25 mouse cellular contexts compared by ENCODE assay signal in the genomic region with DNA sequence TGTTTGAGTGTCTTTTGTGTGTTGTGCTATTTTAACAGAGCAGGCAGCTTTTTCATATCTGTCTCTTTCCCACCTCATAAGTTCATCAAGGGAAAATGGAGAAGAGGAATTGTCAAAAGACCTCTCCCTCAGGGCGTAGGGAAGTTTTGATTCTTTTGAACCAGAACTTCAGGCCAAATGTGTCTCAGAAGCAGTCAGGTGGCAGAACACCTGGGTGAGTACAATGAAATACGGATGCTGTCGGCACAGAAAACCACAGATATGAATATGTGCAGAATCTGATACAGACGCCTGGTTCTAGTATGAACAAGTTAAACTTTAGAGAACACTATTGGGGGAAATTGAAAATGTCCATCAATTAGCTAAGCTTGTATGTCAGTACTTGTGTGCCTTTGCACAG.
DNase-seq lines count a peak whose midpoint lies in the region; ATAC-seq and TF ChIP-seq lines count a peak whose summit lies in the region.
"Had no signal": no experiment of that assay in that cellular context is flagged by ENCODE, and none has a peak within 500 bp of the region (broad histone marks: within the 10 kb centered on the region; RNA-seq: fewer than 3 reads in every experiment).

No protein-coding gene starts in this region.

- peak; percentile 53 for DNase-seq in embryonic facial prominence, embryonic 14.5 days (ENCODE audit: low spot score)
- DNase-seq in embryonic facial prominence, embryonic 10.5 days (ENCODE audit: low spot score), result no peak
- DNase-seq in thymus, adult 2 months, result peak; percentile 20
- no peak for DNase-seq in thymus, postnatal 10 days (ENCODE audit: low spot score in 2 of 2)
- peak; percentile 45 for DNase-seq in thymus, postnatal 14 days
- no peak for DNase-seq in thymus, adult 18-20 months
- DNase-seq in naive thymus-derived CD4-positive, alpha-beta T cell, adult 2 months (ENCODE audit: low read depth), result peak; percentile 25
- DNase-seq in lung, postnatal 36 days, result no peak
- DNase-seq: adrenal gland, adult 2 months; adrenal gland, postnatal 10 days; adrenal gland, postnatal 25 days; cerebellum, adult 11 months; cerebellum, adult 18-20 months; cerebellum, adult 8-10 months; cerebellum, adult 9-11 months; cerebellum, postnatal 14 days; cerebellum, postnatal 36 days; embryo, embryonic 11 days had no signal

- no peak overlapping the region for H3K9ac ChIP-seq in embryonic facial prominence, embryonic 14.5 days (ENCODE audit: low read depth, low read length)
- H3K9ac ChIP-seq: embryonic facial prominence, embryonic 12.5 days; embryonic facial prominence, embryonic 15.5 days; forebrain, embryonic 12.5 days had no signal

- H3K9me3 ChIP-seq in embryonic facial prominence, embryonic 14.5 days (ENCODE audit: control insufficient read depth, low read length), result no peaks in the 10 kb centered on the region
- H3K9me3 ChIP-seq in embryonic facial prominence, embryonic 10.5 days, result no peaks in the 10 kb centered on the region
- H3K9me3 ChIP-seq: embryonic facial prominence, embryonic 12.5 days; embryonic facial prominence, embryonic 15.5 days; forebrain, embryonic 10.5 days; forebrain, embryonic 12.5 days had no signal

- TF ChIP-seq POLR2A in thymus, adult 2 months (IDR thresholded peaks at IDR 0.05; ENCODE audit: control insufficient read depth, extremely low read depth, insufficient read depth, low read length, poor library complexity), result no peak

- no peak overlapping the region for H3K4me2 ChIP-seq in embryonic facial prominence, embryonic 14.5 days (ENCODE audit: low read depth, low read length)
- H3K4me2 ChIP-seq: embryonic facial prominence, embryonic 12.5 days; embryonic facial prominence, embryonic 15.5 days; forebrain, embryonic 12.5 days had no signal

- TF ChIP-seq CTCF in thymus, adult 2 months (IDR thresholded peaks at IDR 0.05; ENCODE audit: borderline replicate concordance, control insufficient read depth, extremely low read depth, insufficient read depth, low read length, poor library complexity), result no peak

- H3K4me3 ChIP-seq in embryonic facial prominence, embryonic 14.5 days (ENCODE audit: low read depth, low read length), result no peak overlapping the region
- H3K4me3 ChIP-seq in embryonic facial prominence, embryonic 10.5 days, result no peak overlapping the region
- no peak overlapping the region for H3K4me3 ChIP-seq in thymus, adult 2 months (ENCODE audit: control insufficient read depth, insufficient read depth, low read length)
- H3K4me3 ChIP-seq: embryonic facial prominence, embryonic 12.5 days; embryonic facial prominence, embryonic 15.5 days; erythroblast, embryonic 14.5 days; forebrain, embryonic 10.5 days; forebrain, embryonic 12.5 days had no signal

- H3K4me1 ChIP-seq in embryonic facial prominence, embryonic 14.5 days (ENCODE audit: control insufficient read depth, insufficient read depth, low read length), result no peaks in the 10 kb centered on the region
- peaks cover 3% of the 10 kb centered on the region; the same call in 1 of the 2 replicates for H3K4me1 ChIP-seq in embryonic facial prominence, embryonic 10.5 days
- peaks cover 13% of the 10 kb centered on the region for H3K4me1 ChIP-seq in thymus, adult 2 months (replicated peaks; ENCODE audit: control insufficient read depth, insufficient read depth, low read length)
- H3K4me1 ChIP-seq: embryonic facial prominence, embryonic 12.5 days; embryonic facial prominence, embryonic 15.5 days; forebrain, embryonic 10.5 days; forebrain, embryonic 12.5 days had no signal

- H3K27ac ChIP-seq in embryonic facial prominence, embryonic 14.5 days (replicated peaks; ENCODE audit: low read depth, low read length), result no peak overlapping the region
- no peak overlapping the region for H3K27ac ChIP-seq in embryonic facial prominence, embryonic 10.5 days (replicated peaks)
- no peak overlapping the region for H3K27ac ChIP-seq in thymus, adult 2 months (ENCODE audit: control insufficient read depth, insufficient read depth, low read length)
- H3K27ac ChIP-seq: embryonic facial prominence, embryonic 12.5 days; embryonic facial prominence, embryonic 15.5 days; forebrain, embryonic 10.5 days; forebrain, embryonic 12.5 days had no signal

- H3K27me3 ChIP-seq in embryonic facial prominence, embryonic 14.5 days (replicated peaks; ENCODE audit: control insufficient read depth, insufficient read depth, low read length), result no peaks in the 10 kb centered on the region
- H3K27me3 ChIP-seq in embryonic facial prominence, embryonic 10.5 days (replicated peaks; ENCODE audit: low read depth, poor library complexity, severe bottlenecking), result no peaks in the 10 kb centered on the region; the same call in 1 of the 2 replicates
- no peaks in the 10 kb centered on the region for H3K27me3 ChIP-seq in thymus, adult 2 months (ENCODE audit: control insufficient read depth, insufficient read depth, low read length)
- H3K27me3 ChIP-seq: embryonic facial prominence, embryonic 12.5 days; embryonic facial prominence, embryonic 15.5 days; forebrain, embryonic 12.5 days had no signal

- no peaks in the 10 kb centered on the region for H3K36me3 ChIP-seq in embryonic facial prominence, embryonic 14.5 days (ENCODE audit: control insufficient read depth, insufficient read depth, low read length)
- H3K36me3 ChIP-seq in embryonic facial prominence, embryonic 10.5 days (replicated peaks), result no peaks in the 10 kb centered on the region
- H3K36me3 ChIP-seq in thymus, adult 2 months (ENCODE audit: control insufficient read depth, insufficient read depth, low read length), result no peaks in the 10 kb centered on the region
- H3K36me3 ChIP-seq: embryonic facial prominence, embryonic 12.5 days; embryonic facial prominence, embryonic 15.5 days; forebrain, embryonic 10.5 days; forebrain, embryonic 12.5 days had no signal

- WGBS in embryonic facial prominence, embryonic 14.5 days, result 78% methylated on average over 4 of the region's 4 CpGs
- WGBS in embryonic facial prominence, embryonic 10.5 days, result 92% methylated on average over 4 of the region's 4 CpGs
- WGBS in thymus, adult 2 months, result 8% methylated on average over 4 of the region's 4 CpGs

- no peak for ATAC-seq in embryonic facial prominence, embryonic 14.5 days (ENCODE audit: low read depth)
- ATAC-seq: forebrain, embryonic 14.5 days; forebrain, embryonic 16.5 days had no signal

Comparison
In these comparisons a context has a peak if more than half of its experiments do, and no peak if none do; other contexts are left out.
1. DNase-seq: peak in embryonic facial prominence, embryonic 14.5 days (single experiment), thymus, adult 2 months (single experiment), thymus, postnatal 14 days (single experiment) and naive thymus-derived CD4-positive, alpha-beta T cell, adult 2 months (single experiment); none in embryonic facial prominence, embryonic 10.5 days (single experiment), thymus, postnatal 10 days (0 of 2), thymus, adult 18-20 months (0 of 2) and lung, postnatal 36 days (single experiment).